Mouse (Mus musculus): ENCODE data around the gene Ttc19.
"Not testable (repeated sequence)": the region's sequence is repeated elsewhere in the genome, so short reads cannot be mapped to it uniquely, and the experiment has no call there.

Ttc19 gene

DNA sequence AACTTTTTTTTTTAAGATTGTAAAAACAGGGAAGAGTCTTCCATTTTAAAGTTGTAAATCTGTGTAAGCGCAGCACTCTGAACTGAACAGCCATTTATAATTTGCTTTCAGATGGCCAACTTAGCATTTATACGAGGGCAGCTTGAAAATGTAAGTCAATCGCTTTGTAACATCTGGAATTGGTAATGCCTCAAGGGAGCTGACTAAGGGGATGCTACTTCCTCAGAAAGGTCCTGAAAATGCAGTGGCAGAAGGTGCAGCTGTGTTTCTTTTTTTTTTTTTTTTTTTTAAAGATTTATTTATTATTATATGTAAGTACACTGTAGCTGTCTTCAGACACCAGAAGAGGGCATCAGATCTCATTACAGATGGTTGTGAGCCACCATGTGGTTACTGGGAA, 2.7 kb downstream of the Ttc19 start:
- DNase-seq (ENCODE audit: low read depth): not testable (repeated sequence)

DNA sequence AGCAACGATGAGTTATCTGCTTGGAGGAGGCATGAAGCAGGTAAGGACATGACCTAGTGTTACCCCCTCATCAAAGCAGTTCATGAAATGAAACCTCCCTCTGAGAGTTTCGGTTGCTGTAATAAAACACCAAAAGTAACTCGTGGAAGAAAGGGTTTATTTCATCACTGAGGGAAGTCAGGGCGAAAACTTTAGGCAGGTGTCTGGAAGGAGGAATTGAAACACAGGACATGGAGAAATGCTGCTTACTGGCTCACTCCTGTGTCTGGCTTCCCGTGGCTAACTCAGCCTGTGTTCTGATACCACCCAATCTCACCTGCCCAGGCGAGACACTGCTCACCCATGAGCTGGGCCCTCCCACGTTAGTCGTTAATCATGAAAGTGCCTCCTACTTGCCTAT, 3.7 kb downstream of the Ttc19 start:
- DNase-seq (ENCODE audit: low read depth): no peak

- DNase-seq (ENCODE audit: low read depth): no peak
These were observed 6.4 kb downstream of the Ttc19 start for GRCm38 (mm10) chr11:62287700-62288099.

DNA sequence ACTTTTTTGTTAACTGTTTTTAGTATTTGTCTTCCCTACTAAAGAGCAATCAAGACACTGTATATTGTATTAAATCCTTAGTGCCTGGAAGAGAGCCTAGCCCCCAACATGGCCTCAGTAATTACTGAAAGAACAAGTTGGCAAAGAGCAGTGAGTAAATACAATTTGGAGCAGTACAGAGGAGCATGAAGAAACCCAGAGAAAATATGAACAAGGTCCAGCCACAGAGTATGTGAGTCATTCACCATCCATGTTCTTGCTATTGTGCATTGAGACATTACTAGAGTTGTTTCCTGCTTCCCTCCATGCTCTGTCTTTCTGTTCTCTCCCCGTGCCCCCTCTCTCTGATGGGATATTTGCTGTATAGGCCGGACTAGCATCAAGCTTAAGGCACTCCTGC, 12.8 kb downstream of the Ttc19 start:
- no peak for DNase-seq (ENCODE audit: low read depth)

DNA sequence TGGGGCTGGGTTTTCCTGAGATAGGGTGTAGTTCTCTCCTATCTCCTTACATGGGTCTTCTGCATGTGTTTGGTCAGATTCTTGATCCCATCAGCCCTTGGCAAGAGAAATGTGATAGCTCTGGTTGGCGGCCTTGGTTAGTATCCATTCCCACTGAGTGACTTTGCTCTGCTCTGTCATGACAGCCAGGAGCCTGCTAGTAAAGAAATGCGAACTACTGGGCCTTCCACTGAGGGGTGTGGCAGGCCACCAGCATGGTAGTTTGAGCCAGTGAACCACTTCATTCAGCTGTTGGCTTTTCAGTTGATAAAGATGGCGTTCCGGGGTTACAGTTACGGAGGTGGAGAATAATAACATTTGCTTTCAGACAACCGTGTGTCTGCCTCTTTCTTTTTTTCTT, 17.6 kb downstream of the Ttc19 start:
- no peak for DNase-seq (ENCODE audit: low read depth)

DNA sequence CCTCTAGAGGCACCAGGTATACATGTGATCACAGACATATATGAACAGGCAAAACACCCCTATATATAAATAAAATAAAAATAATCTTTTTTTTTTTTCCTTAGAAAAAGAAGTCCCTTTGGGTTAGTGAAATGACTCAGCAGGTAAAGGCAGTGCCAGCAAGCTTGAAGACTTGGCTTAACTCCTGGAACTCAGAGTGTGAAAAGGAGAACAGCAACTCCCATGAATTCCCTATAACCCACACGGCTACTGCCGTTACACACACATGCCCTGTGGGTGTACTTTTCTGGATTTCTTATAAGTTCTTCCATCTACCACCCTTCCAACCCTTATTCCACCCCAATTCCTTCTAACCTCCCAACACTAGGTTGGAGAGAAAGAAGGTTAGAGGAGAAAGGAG, 24.6 kb downstream of the Ttc19 start:
- DNase-seq (ENCODE audit: low read depth): no peak

- no peak for DNase-seq (ENCODE audit: low read depth)
These were observed 28.0 kb downstream of the Ttc19 start for GRCm38 (mm10) chr11:62309296-62309695.

DNA sequence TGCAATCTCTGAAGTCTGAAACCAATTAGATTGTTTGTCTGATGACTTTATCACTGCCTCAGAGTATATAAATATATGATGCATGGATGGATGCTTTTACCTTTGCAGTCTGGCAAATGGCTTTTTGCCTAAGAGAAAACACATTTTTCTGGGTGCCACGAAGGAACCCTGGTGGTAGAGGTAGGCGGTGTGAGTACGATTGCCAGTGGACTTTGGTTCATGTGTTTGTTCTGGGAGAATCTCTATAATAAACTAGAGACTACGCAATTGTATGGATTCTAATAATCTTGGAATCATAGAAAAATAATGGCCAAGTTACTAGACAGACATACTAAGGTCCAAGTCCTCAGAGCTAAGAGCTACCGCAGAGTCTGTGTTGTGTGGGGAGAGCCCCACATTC, 33.7 kb downstream of the Ttc19 start:
- DNase-seq (ENCODE audit: low read depth): no peak

DNA sequence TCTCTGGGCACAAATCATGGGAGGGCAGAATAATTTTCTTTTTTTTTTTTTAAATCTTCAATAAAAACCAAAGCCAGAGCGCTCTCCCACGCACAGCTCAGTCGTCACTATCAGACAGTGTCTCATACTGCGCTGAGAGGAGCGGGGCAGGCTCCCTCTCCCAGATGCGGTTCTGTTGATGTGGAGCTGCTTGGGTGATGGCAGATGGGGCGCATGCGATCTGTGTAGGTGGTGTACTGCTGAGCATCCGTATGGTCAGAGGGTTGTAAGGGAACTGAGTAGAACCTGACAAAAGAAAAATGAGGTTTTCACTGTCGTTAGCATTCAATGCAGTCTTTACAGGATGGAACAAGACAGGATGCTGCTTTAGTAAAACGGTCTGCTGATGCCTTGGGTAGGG, 36.5 kb downstream of the Ttc19 start:
- no peak for DNase-seq (ENCODE audit: low read depth)

DNA sequence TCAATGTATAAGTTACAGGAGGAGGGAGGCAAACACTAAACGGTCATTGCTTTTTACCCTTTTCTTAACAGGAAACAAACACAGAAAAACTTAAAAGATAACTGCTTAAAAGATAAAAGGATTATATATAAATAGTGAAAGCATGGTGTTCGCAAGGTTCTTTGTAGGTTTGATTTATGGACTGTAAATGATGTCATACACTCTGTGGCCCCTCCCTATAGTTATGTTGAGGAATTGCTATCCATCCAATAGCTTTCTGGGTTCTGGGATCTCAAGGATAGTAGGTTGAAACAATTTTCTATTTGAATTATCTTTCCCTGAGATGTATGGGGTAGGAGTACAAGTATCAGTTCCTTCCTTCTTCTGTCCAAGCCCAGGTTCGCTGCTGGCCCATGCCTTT, 38.8 kb downstream of the Ttc19 start:
- no peak for DNase-seq (ENCODE audit: low read depth)

DNA sequence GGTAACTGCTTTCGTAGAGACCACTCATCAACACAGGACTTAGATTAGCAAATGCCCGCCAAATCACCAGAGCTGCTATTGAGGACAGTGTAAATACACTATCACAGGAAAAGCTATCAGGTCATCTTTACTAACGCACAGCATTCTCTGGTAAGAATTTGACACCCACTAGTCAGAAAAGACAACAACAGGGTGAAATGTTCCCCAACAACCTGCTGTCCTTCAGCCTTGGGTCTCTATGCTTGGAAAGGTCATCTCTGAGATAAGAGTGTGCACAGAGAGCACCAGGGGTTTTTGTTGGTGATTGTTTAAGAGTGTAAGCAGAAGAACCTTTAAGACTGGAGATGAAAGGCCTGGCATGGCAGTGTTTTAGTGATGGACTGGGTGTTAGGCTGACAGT, 42.4 kb downstream of the Ttc19 start:
- no peak for DNase-seq (ENCODE audit: low read depth)

- DNase-seq (ENCODE audit: low read depth): no peak
These were observed 49.9 kb downstream of the Ttc19 start for GRCm38 (mm10) chr11:62331141-62331540.

GRCm38 (mm10) chr11:62332228-62332627, 51.0 kb downstream of the Ttc19 start:
- no peak for DNase-seq (ENCODE audit: low read depth)

GRCm38 (mm10) chr11:62343002-62343401, 61.7 kb downstream of the Ttc19 start:
- DNase-seq (ENCODE audit: low read depth): no peak

DNA sequence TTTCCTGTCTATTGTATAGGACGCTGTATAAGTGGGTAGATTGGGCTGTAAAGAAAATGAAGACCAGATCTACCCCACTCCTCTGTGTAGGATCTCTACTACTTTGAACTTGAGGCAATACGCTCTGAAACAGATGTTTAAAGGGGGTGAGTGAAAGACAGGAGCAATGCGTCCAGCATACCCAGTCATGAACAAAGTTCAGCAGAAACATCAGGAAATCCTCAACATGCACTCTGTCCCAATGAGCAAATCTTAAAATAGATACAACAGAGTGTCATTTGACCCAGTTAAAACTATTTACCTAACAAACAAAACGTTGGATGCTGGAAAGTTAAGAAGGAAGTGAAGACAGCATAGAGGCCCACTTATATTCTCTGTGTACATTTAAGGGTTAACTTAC, 70.7 kb downstream of the Ttc19 start:
- no peak for DNase-seq (ENCODE audit: low read depth)

GRCm38 (mm10) chr11:62355216-62355615, 73.9 kb downstream of the Ttc19 start:
- DNase-seq (ENCODE audit: low read depth): no peak

DNA sequence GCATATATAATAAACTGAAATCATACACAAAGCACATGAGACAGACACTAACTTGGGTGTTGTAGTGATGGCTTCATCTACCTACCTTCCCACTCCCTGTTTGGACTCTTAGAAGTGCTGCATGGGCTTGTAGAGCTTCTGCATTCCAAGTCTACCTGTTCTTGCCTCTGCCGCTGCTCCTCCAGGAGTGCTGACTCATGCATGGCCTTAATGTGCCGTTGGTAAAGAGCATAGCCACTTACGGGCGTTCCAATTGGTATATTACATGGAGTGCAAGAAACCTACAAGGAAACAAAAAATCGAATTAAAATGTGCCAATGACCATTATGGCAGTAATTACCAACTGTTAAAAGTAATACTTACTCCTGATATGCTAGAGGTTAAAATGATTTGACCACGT, 85.6 kb downstream of the Ttc19 start:
- no peak for DNase-seq (ENCODE audit: low read depth)

GRCm38 (mm10) chr11:62369924-62370323, 88.7 kb downstream of the Ttc19 start:
- no peak for DNase-seq (ENCODE audit: low read depth)

- no peak for DNase-seq (ENCODE audit: low read depth)
These were observed 90.5 kb downstream of the Ttc19 start for GRCm38 (mm10) chr11:62371776-62372175.

GRCm38 (mm10) chr11:62377202-62377851, 96.1 kb downstream of the Ttc19 start:
- not testable (repeated sequence) for DNase-seq (ENCODE audit: low read depth)

Measured in naive thymus-derived CD4-positive, alpha-beta T cell, adult 2 months (primary cell).